Mouse (Mus musculus): ENCODE data around the gene Gm49721.
"Not testable (repeated sequence)": the region's sequence is repeated elsewhere in the genome, so short reads cannot be mapped to it uniquely, and the experiment has no call there.

GRCm38 (mm10) chr17:6942560-6942959, 36.1 kb upstream of the Gm49721 start:
- not testable (repeated sequence) for TF ChIP-seq CTCF (IDR thresholded peaks at IDR 0.05; ENCODE audit: low read depth, low read length); POLR2A (IDR thresholded peaks at IDR 0.05; ENCODE audit: extremely low read depth, insufficient read depth, low read length)

All from liver, adult 2 months (tissue).